ENCODE assay signal across 8 mouse cellular contexts in the genomic region with DNA sequence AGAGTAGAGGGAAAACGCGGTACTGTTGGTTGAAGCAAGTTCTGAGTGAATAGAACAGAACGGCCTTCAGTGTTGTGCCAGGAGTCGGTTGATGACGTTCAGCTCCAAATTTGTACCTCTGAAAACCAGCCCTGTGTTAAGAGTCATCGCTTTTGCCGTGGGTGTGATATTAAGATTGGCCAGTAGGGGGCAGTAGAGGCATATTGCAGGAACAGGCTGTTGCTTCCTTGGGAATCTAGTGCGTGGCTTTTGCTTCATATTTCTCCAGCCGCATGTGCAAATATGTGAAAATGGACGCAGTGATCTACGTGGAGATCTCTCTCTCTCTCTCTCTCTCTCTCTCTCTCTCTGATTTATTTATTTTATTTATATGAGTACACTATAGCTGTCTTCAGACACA. TPM values are rescaled to one million over a fixed set of nuclear protein-coding genes. Genes with fewer than 3 reads are reported as not detected.
DNase-seq lines count a peak whose midpoint lies in the region; TF ChIP-seq lines count a peak whose summit lies in the region.

No protein-coding gene starts in this region.

- in situ Hi-C loops in CH12.LX (cut with MboI; ENCODE audit: low pct_ligation_motif_present, low pct_unique_long_range_greater_than_20kb, low sequenced_read_pairs): no loop called here

- no peak overlapping the region for H3K27ac ChIP-seq in CH12.LX (ENCODE audit: insufficient read depth, low read depth)

- 0 out of 2 replicates have a peak overlapping the region, but pooled peaks have one; percentile 19 for H3K4me2 ChIP-seq in CH12.LX (ENCODE audit: insufficient read depth, low read depth, poor library complexity, severe bottlenecking)

- peaks cover 22% of the 10 kb centered on the region for H3K79me2 ChIP-seq in CH12.LX (replicated peaks; ENCODE audit: control insufficient read depth, extremely low read depth, insufficient read depth, poor library complexity, severe bottlenecking)

- peak; percentile 93 for TF ChIP-seq RAD21 in CH12.LX (IDR thresholded peaks at IDR 0.05; ENCODE audit: low read depth, low read length)

- no peak overlapping the region for H3K9ac ChIP-seq in CH12.LX (ENCODE audit: insufficient read depth, low read depth)

- no peaks in the 10 kb centered on the region for H3K36me3 ChIP-seq in CH12.LX (replicated peaks in 1 of 2; ENCODE audit: control insufficient read depth in 1 of 2, insufficient read depth in 1 of 2, low read length in 1 of 2)

- DNase-seq in CH12.LX (ENCODE audit: extremely low read depth): peak; percentile 86
- peak; percentile 95 for DNase-seq in adrenal gland, postnatal 10 days
- peak; percentile 84 for DNase-seq in embryo, embryonic 9.5 days (ENCODE audit: extremely low spot score)
- peak; percentile 91 to 97 for DNase-seq in heart, adult 18-20 months
- peak; percentile 96 for DNase-seq in layer of hippocampus, adult 11-12 months (ENCODE audit: low spot score)
- peak; percentile 93 for DNase-seq in lung, postnatal 14 days
- peak; percentile 98 to 99 for DNase-seq in right cerebral cortex, adult 2 months (ENCODE audit: low spot score in 2 of 2)
- DNase-seq in urinary bladder, postnatal 14 days (ENCODE audit: low spot score): peak; percentile 91

- peak; percentile 93 to 96 for TF ChIP-seq CTCF in CH12.LX (conservative IDR thresholded peaks at IDR 0.05 in 1 of 2, IDR thresholded peaks at IDR 0.05 in 1 of 2; ENCODE audit: low read depth in 2 of 2, low read length in 2 of 2)

- dilution Hi-C loops in CH12.LX (cut with MboI; ENCODE audit: extremely low pct_ligation_motif_present, extremely low pct_unique_long_range_greater_than_20kb, low sequenced_read_pairs): no loop called here

- TF ChIP-seq POLR2A in CH12.LX (IDR thresholded peaks at IDR 0.05; ENCODE audit: low read depth, low read length): no peak

- no peak for TF ChIP-seq EP300 in CH12.LX (IDR thresholded peaks at IDR 0.05; ENCODE audit: low read length)

- no peaks in the 10 kb centered on the region for H3K27me3 ChIP-seq in CH12.LX (replicated peaks)

- no peaks in the 10 kb centered on the region for H3K9me3 ChIP-seq in CH12.LX (replicated peaks; ENCODE audit: low read length)

- no peak overlapping the region for H3K4me3 ChIP-seq in CH12.LX (replicated peaks in 1 of 3; ENCODE audit: low read depth in 2 of 3, low read length in 2 of 3, poor library complexity in 1 of 3)

- peaks cover 8 to 30% of the 10 kb centered on the region in 2 experiments for H3K4me1 ChIP-seq in CH12.LX (ENCODE audit: control insufficient read depth in 1 of 2, insufficient read depth in 2 of 2)

TF ChIP-seq in CH12.LX, 34 proteins besides CTCF, POLR2A, EP300 and RAD21:
- TF ChIP-seq ZC3H11A (IDR thresholded peaks at IDR 0.05; ENCODE audit: low read depth, low read length): peak; percentile 44; the same call in 1 of the 2 replicates
- peak; percentile 74; the same call in 1 of the 2 replicates for TF ChIP-seq MYC (IDR thresholded peaks at IDR 0.05; ENCODE audit: low read depth, low read length)
- TF ChIP-seq ETS1 (conservative IDR thresholded peaks at IDR 0.05; ENCODE audit: low read depth, low read length): no peak
- peak; percentile 75 for TF ChIP-seq MEF2A (IDR thresholded peaks at IDR 0.05; ENCODE audit: borderline replicate concordance, low read depth, low read length)
- peak; percentile 62; the same call in 1 of the 2 replicates for TF ChIP-seq JUND (conservative IDR thresholded peaks at IDR 0.05; ENCODE audit: low read depth, low read length)
- TF ChIP-seq GABPA (IDR thresholded peaks at IDR 0.05; ENCODE audit: insufficient replicate concordance, low read depth, low read length): no peak
- TF ChIP-seq SMC3 (IDR thresholded peaks at IDR 0.05; ENCODE audit: low read depth, low read length): peak; percentile 82

RNA-seq across cellular contexts. Expression of a gene that starts 2.1 kb away (rescaled TPM):
- 0.04 TPM in 2 replicates for total RNA-seq in CH12.LX (2012; rRNA removed)
- total RNA-seq in CH12.LX (2014; rRNA removed): not detected in 2 replicates
- not detected in 2 replicates for polyA plus RNA-seq in CH12.LX (2012; ENCODE audit: insufficient read length, low read depth)
- 1 to 10 TPM; 5.0 to 6.5 TPM for total RNA-seq in adrenal gland, postnatal 10 days (2021)
- total RNA-seq in heart, adult 18-20 months (2021): 1 to 10 TPM; 2.9 to 4.2 TPM

RNA-seq across cellular contexts. Expression of a gene that starts 2.2 kb away (rescaled TPM):
- 18.0 and 18.7 TPM in 2 replicates for total RNA-seq in CH12.LX (2012; rRNA removed)
- 12.2 and 13.2 TPM in 2 replicates for total RNA-seq in CH12.LX (2014; rRNA removed)
- 34.7 and 38.2 TPM in 2 replicates for polyA plus RNA-seq in CH12.LX (2012; ENCODE audit: insufficient read length, low read depth)
- 10 to 100 TPM; 20.0 to 33.8 TPM for total RNA-seq in adrenal gland, postnatal 10 days (2021)
- 10 to 100 TPM; 25.5 to 25.9 TPM for total RNA-seq in heart, adult 18-20 months (2021)
